Mouse (Mus musculus) hematopoietic stem cell, adult 5-6 weeks (primary cell): ENCODE results near the gene Gata2. TPM values are rescaled to one million over a fixed set of nuclear protein-coding genes. Genes with fewer than 3 reads are reported as not detected.

Experiments
- ATAC-seq, 2 experiments: fragments of 125-278 bp in 1 of 2; replicated peaks in 1 of 2; 2 replicates each; pipeline ENCODE4 v1.8.0; 2016 to 2017; ENCODE audit warnings: inconsistent platforms in 2 of 2, mild to moderate bottlenecking in 2 of 2, moderate number of reproducible peaks in 2 of 2, low read depth in 1 of 2, moderate TSS enrichment in 1 of 2; ENCODE audit not compliant: low FRiP score in 2 of 2, poor library complexity in 2 of 2, severe bottlenecking in 2 of 2, insufficient read depth in 1 of 2, low TSS enrichment in 1 of 2
- total RNA-seq: library from RNA; stranded (forward); fragments of 172-1452, 232-1000 nt; gene quantifications from 2 replicates; pipeline ENCODE4 v1.2.3, GENCODE M21; 2017

Gene Gata2
- total RNA-seq, 1 experiment from 2014 or later = 28.9 TPM

- ATAC-seq = no peak
These were observed 10.2 kb downstream of the Gata2 start for GRCm38 (mm10) chr6:88203791-88204405.

GRCm38 (mm10) chr6:88204531-88205385 is 11.1 kb downstream of the Gata2 start:
- no peak for ATAC-seq

GRCm38 (mm10) chr6:88205386-88205700 is 11.7 kb downstream of the Gata2 start:
- no peak for ATAC-seq

DNA sequence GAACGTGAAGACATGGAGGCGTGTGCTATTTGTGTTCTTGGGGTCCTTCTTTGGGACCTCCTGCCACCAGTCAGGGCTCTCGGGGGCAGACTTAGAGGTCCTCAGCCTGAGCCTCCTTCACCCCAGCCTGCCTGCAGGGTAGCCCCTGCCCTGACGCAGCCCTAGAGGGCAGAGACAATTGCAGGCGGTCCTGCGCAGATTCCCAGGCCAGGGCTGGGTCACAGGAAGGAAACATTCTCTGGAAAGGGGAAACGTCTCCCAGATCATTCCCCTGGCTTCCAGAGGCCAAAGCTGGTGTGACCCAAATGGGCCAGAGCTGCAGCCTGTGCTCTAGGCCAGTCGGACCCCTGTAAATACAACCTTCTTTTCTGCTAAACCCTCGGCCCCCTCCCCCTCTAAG is 12.2 kb downstream of the Gata2 start:
- ATAC-seq = no peak

- ATAC-seq = no peak
These were observed 12.9 kb downstream of the Gata2 start for GRCm38 (mm10) chr6:88206566-88206965.

- no peak for ATAC-seq
These were observed 13.8 kb downstream of the Gata2 start for GRCm38 (mm10) chr6:88207403-88208033.

- no peak for ATAC-seq
These were observed 14.6 kb downstream of the Gata2 start for GRCm38 (mm10) chr6:88208321-88208720.

GRCm38 (mm10) chr6:88209453-88209852 is 15.8 kb downstream of the Gata2 start:
- no peak for ATAC-seq

- ATAC-seq = no peak
These were observed 16.5 kb downstream of the Gata2 start for GRCm38 (mm10) chr6:88210182-88210581.

DNA sequence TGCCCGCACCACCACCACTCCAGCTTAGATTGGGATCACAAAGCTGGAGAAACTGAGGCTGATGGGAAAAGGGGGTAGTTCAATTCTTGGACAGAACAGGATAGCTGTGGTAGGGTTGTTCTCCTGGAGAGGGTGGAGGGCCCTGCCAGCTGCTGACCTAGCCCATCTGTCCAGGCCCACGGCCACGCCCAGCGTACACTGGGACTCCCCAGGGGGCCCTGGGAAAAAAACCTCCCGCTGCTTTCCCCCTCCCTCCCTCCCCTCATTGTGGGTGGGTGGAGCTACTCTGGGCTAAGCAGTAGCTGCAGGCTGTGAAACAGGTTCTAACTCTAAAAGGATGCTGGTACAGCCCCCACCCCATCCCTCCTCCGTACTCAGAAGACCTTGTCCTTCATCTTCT is 22.1 kb downstream of the Gata2 start:
- ATAC-seq = no peak

DNA sequence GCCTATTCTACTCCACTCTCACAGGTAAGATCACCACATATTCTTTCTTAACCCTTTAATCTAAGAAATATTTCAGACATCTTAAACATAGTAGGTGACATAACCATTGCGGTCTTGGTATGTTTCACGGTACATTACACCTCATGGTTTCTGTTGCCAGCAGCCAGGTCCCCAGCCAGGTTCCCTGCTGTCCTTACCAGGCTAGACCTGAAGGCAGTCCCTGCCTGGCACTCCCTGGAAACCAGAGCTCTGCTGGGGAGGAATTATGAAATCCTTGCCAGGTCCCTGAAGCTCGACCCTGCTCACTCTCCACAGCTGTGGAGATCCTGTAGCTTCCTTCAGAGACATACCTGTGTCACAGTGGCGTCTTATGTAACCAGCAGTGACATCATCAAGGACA is 22.5 kb downstream of the Gata2 start:
- ATAC-seq = no peak

- ATAC-seq = no peak
These were observed 25.4 kb downstream of the Gata2 start for GRCm38 (mm10) chr6:88219094-88219493.

DNA sequence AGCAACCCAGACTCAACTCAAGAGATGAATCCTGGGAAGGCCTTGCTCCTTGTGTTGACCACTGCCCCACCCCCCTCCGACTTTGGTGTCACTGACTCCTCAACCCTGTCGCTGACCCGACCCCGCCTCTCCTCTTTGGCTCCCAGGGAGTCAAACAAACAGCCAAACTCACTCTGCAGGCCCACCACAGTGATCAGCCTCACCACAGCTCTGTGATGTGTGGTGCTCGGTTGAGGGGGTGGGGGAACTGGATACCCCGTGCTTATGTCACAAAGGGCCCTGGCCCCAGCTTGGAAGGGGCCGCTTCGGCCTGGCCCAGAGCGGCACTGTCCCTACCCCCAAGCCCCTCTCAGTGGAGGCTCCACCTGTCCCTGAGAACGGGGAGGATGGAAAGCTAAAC is 28.3 kb downstream of the Gata2 start, which contains the start of gene Dnajb8:
TSS of gene Dnajb8 (plus strand) at position 301 of the 400 bp plus-strand sequence.
- no peak for ATAC-seq

DNA sequence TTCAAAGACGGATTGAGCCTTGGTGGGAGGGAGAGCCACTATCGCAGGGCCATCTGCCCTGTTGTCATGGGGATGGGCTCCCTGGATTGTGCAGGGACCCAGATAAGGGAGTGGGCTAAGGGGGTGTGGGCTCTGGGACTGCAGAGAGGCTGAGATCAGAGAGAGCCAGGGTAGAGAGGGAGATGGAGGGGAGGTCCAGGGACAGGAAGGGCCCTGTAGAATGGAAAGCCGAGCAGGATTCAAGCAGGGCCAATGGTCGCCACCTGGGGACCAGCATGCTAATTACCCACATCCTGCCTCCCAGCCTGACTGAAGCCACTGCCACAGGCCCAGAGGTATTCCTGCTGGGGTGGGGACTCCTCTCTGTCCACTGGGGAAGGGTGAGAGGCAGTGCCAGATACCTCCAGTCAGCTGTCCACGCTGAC is 32.9 kb downstream of the Gata2 start:
- no peak for ATAC-seq

DNA sequence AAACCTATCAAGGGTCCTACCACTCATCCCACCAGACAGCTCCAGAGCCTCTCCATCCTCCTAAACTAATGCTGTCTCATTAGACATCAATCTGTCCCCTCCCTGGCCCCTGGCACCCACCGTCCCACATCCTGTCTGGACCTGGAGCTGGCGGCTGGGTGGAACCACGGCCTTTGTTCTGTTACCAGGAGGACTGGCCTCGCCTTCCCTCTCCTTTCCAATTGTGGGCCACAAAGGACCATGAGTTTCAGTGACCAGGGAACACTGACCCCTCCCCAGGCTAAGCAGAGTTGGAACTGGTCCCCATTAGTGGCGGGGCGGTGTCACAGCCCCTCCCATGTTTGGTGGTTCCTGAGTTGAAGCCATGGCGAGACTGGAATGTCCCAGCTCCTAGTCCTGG is 33.8 kb downstream of the Gata2 start:
- ATAC-seq = no peak

DNA sequence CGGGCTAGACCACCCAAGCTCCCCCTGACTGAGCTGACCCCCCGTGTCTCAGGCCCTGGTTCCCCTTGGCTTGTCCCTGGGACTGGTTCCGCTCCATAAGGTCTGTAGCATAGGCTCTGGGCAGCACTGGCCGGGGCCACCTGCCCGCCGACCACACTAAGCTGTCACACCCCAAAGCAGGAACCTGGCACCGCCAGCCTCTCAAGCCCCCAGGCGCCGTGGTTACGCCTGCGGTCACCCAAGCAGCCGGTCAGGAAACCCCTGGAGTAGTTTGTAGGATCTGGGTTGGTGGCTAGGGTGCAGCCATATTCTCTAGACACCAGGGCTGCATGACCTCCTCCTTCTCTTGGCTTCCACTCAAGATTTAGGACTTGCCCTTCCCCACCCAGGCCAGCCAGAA is 35.5 kb downstream of the Gata2 start:
- peak; percentile 72 to 76 for ATAC-seq

- ATAC-seq = no peak
These were observed 38.1 kb downstream of the Gata2 start for GRCm38 (mm10) chr6:88231821-88232220.

DNA sequence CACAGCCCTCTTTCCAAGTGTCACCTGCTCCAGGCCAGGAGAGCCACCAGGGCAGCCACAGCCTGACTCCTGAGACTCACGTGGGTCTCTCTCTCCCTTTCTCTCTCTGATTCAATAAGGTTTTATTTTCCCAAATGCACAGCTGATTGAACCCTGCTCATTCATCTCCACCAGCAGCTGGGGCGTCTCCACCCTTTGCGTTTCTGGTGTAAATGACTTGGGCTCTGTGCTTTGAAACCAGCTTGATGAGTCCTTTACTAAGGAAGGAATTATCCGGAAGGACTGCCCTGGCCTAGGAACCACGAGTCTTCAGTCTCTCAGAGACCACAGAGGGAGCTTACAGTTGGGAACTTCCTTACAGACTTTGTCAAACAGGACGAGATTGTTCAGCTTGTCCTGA is 38.5 kb downstream of the Gata2 start:
- no peak for ATAC-seq
